Mouse (Mus musculus): ENCODE data around the gene Olfr1315-ps1.

Gene Olfr1315-ps1

GRCm38 (mm10) chr2:112115340-112115739 is at the start of gene Olfr1315-ps1:
TSS of gene Olfr1315-ps1 (minus strand) at chr2:112115440.
- no peak for DNase-seq (ENCODE audit: low spot score in 2 of 2)

GRCm38 (mm10) chr2:112153898-112154297 is 38.7 kb upstream of the Olfr1315-ps1 start, which contains the start of gene Olfr1318:
TSS of gene Olfr1318 (plus strand) at chr2:112154198.
- no peak for DNase-seq (ENCODE audit: low spot score in 2 of 2)

- no peak for DNase-seq (ENCODE audit: low spot score in 2 of 2)
Observed at GRCm38 (mm10) chr2:112140029-112140428, 24.8 kb upstream of the Olfr1315-ps1 start, which contains the start of gene Olfr1317. TSS of gene Olfr1317 (plus strand) at chr2:112140329.

GRCm38 (mm10) chr2:112134877-112135276 is 19.6 kb upstream of the Olfr1315-ps1 start, which contains the start of gene Olfr1316:
TSS of gene Olfr1316 (minus strand) at chr2:112134977.
- no peak for DNase-seq (ENCODE audit: low spot score in 2 of 2)

GRCm38 (mm10) chr2:112096681-112097080 is 18.6 kb downstream of the Olfr1315-ps1 start, which contains the start of gene Olfr1314:
TSS of gene Olfr1314 (minus strand) at chr2:112096781.
- no peak for DNase-seq (ENCODE audit: low spot score in 2 of 2)

GRCm38 (mm10) chr2:112077743-112078142 is 37.5 kb downstream of the Olfr1315-ps1 start, which contains the start of gene Olfr1313:
TSS of gene Olfr1313 (minus strand) at chr2:112077843.
- no peak for DNase-seq (ENCODE audit: low spot score in 2 of 2)
